Mouse (Mus musculus) testis, adult 2 months (tissue): ENCODE results near the gene Zfp9. TPM values are rescaled to one million over a fixed set of nuclear protein-coding genes. Genes with fewer than 3 reads are reported as not detected.
A peak's percentile ranks its signal among the peaks of the same experiment; 100 is the strongest.

Source experiments
- H3K27ac ChIP-seq: fragments of 200-500 bp; 2 replicates; pipeline ENCODE4 v1.5.1; 2012; ENCODE audit warnings: low read depth, low read length; ENCODE audit not compliant: control insufficient read depth, insufficient read depth
- H3K27me3 ChIP-seq: fragments of 200-500 bp; 2 replicates; pipeline ENCODE4 v1.6.1; 2012; ENCODE audit warnings: mild to moderate bottlenecking, low read length, moderate library complexity; ENCODE audit not compliant: control insufficient read depth, insufficient read depth
- H3K36me3 ChIP-seq: fragments of 200-500 bp; 2 replicates; pipeline ENCODE4 v1.6.1; 2012; ENCODE audit warnings: mild to moderate bottlenecking, low read length; ENCODE audit not compliant: control insufficient read depth, insufficient read depth
- H3K4me1 ChIP-seq: fragments of 200-500 bp; 2 replicates; pipeline ENCODE4 v1.6.1; 2012; ENCODE audit warnings: low read length; ENCODE audit not compliant: control insufficient read depth, insufficient read depth
- H3K4me3 ChIP-seq: fragments of 200-500 bp; 2 replicates; pipeline ENCODE4 v1.5.1; 2012; ENCODE audit warnings: low read depth, mild to moderate bottlenecking, low read length, moderate library complexity, mixed read lengths; ENCODE audit not compliant: control insufficient read depth
- CTCF ChIP-seq: fragments of 200-500 bp; IDR thresholded peaks from 2 replicates; pipeline ENCODE4 v1.5.1; 2012; ENCODE audit warnings: low read depth, mild to moderate bottlenecking, inconsistent platforms, low read length, moderate library complexity; ENCODE audit not compliant: control insufficient read depth, insufficient read depth, insufficient replicate concordance
- POLR2A ChIP-seq: fragments of 200-500 bp; IDR thresholded peaks from 2 replicates; pipeline ENCODE4 v1.6.1; 2012; ENCODE audit warnings: low read depth, mild to moderate bottlenecking, inconsistent platforms, low read length, moderate library complexity; ENCODE audit not compliant: control insufficient read depth
- polyA plus RNA-seq: library from polyadenylated mRNA; depleted of rRNA; stranded (reverse); fragments of >200 nt; gene quantifications from 2 replicates; pipeline ENCODE4 v1.2.3, GENCODE M21; 2012; rRNA removed

The Zfp9 gene
- polyA plus RNA-seq, result 0.32 and 0.44 TPM in 2 replicates

- H3K4me3 ChIP-seq, result peak within 1 kb of the TSS; percentile 70
- H3K36me3 ChIP-seq, result no peaks in the 10 kb centered on the region
- 0 out of 2 replicates have a peak, but pooled peaks cover 2% of the 10 kb centered on the region for H3K27me3 ChIP-seq
- 0 out of 2 replicates have a peak within 1 kb of the TSS, but pooled peaks have one; percentile 32 for H3K27ac ChIP-seq
- peak; percentile 54; the same call in 1 of the 2 replicates for TF ChIP-seq POLR2A
- TF ChIP-seq CTCF, result no peak
- no peaks in the 10 kb centered on the region for H3K4me1 ChIP-seq
Observed at GRCm38 (mm10) chr6:118478957-118479708, at the start of gene Zfp9. Gene Zfp9 (minus strand): TSS chr6:118479320.

- no peak for TF ChIP-seq POLR2A
- TF ChIP-seq CTCF, result no peak
- Histone ChIP-seq H3K27ac (no peak overlapping the region), H3K27me3 (no peaks in the 10 kb centered on the region), H3K36me3 (0 out of 2 replicates have a peak, but pooled peaks cover 1% of the 10 kb centered on the region), H3K4me1 (no peaks in the 10 kb centered on the region), H3K4me3 (no peak overlapping the region)
Observed at GRCm38 (mm10) chr6:118520668-118521067, 41.5 kb upstream of the Zfp9 start.

- Histone ChIP-seq H3K4me1 (no peaks in the 10 kb centered on the region), H3K36me3 (no peaks in the 10 kb centered on the region), H3K27ac (no peak overlapping the region), H3K27me3 (no peaks in the 10 kb centered on the region), H3K4me3 (no peak overlapping the region)
- TF ChIP-seq POLR2A (no peak), CTCF (no peak)
Observed at GRCm38 (mm10) chr6:118513335-118514012, 34.4 kb upstream of the Zfp9 start.

DNA sequence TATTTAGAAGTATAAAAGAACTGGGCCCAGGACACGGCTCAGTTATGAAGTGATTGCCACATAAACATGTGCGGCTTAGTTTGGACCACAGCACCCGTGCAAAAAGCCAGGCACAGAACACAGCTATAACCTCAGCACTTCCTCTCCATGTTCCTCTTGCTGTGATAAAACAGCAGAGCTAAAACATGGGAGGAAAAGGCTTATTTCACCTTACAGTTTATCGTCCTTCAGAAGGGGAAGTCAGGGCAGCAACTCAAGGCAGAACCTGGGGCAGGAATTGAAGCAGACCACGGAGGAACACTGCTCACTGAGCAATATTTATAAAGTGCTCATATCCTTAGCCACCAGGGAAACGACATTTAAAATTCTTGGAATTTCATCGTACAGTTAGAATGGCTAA lies 19.9 kb upstream of the Zfp9 start:
- TF ChIP-seq POLR2A (no peak), CTCF (no peak)
- Histone ChIP-seq H3K4me1 (no peaks in the 10 kb centered on the region), H3K27ac (no peak overlapping the region), H3K27me3 (no peaks in the 10 kb centered on the region), H3K36me3 (no peaks in the 10 kb centered on the region), H3K4me3 (no peak overlapping the region)

DNA sequence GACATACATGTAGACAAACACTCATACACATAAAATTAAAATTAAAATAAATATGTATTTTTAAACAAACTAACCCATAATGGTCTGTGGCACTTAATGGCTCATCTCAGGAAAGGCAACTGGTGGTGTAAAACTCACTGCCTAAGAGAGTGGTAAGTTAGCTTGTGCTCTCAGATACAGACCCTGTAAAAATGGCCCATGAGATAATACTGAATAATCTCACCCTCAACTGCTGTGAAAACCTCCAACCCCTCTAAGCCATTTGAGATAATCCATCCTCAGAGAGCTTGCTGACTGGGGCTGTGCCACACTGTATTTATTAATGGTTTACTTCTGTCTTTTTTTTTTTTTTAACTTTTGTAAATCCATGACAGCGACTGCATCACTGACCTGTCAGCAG lies 3.0 kb upstream of the Zfp9 start:
- Histone ChIP-seq H3K4me3 (no peak overlapping the region), H3K27ac (no peak overlapping the region), H3K36me3 (no peaks in the 10 kb centered on the region), H3K4me1 (no peaks in the 10 kb centered on the region), H3K27me3 (0 out of 2 replicates have a peak, but pooled peaks cover 2% of the 10 kb centered on the region)
- TF ChIP-seq CTCF (no peak), POLR2A (no peak)

DNA sequence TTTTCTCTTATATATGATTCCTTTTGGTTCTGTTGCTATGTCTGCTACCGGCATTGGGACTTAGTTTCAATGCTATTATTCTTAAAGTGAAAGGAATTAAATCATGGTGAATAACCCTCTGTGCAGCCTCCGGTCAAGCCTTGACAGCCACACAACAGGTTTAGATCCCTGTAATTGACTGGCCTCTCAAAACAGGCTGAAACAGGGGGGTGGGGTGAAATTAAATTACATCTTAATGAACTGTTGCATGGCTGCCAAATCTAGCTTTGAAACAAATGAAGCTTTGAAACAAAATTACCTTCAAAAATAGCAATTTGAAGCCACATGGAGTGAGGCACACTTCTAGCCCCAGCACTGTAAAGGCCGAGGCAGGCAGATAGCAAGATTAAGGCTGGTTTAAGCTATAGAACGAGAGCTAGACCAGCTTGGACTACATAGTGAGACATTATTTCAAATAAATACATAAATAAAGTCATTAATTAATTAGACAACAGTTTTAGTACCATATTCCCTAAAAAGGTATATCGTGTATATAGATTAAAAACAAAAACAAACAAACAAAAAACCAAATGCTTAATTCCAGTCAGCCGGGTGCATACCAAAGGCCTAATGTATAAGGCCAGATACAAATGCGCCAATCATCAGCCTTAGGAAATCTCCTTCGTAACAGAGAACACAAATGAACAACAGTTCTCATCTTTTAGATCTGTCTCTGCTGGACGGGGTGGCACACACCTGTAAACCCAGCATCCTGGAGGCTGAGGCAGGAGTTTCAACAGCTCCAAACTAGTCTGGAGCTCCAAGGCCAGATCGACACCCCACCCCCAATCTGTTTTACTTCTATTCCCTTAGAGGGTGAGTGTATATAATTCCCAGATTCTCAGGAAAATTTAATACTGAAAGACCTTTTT lies 990 bp downstream of the Zfp9 start:
- H3K27me3 ChIP-seq, result 0 out of 2 replicates have a peak, but pooled peaks cover 2% of the 10 kb centered on the region
- H3K36me3 ChIP-seq, result no peaks in the 10 kb centered on the region
- no peak overlapping the region for H3K27ac ChIP-seq
- no peak overlapping the region for H3K4me3 ChIP-seq
- H3K4me1 ChIP-seq, result no peaks in the 10 kb centered on the region
- no peak for TF ChIP-seq CTCF
